Mouse (Mus musculus) liver, embryonic 11.5 days (tissue): ENCODE measurements around the gene Bgn. TPM values are rescaled to one million over a fixed set of nuclear protein-coding genes. Genes with fewer than 3 reads are reported as not detected.

ENCODE experiments used
- ATAC-seq: fragments of 200-750 bp; cut with Nextera tagmentation; replicated peaks from 2 replicates; pipeline ENCODE4 v1.8.0; 2017; ENCODE audit warnings: moderate number of reproducible peaks, mild to moderate bottlenecking, moderate TSS enrichment, moderate library complexity; ENCODE audit not compliant: low FRiP score
- DNase-seq: peaks from one replicate; pipeline ENCODE4 v3.0.0-alpha.2; 2017; ENCODE audit warnings: low spot score
- H3K27ac ChIP-seq: fragments of 300-500 bp; sonication (generic); 2 replicates; pipeline ENCODE4 v1.5.1; 2014; ENCODE audit warnings: mild to moderate bottlenecking, low read depth, low read length, control low read depth
- H3K27me3 ChIP-seq: fragments of 300-500 bp; sonication (generic); replicated peaks from 2 replicates; pipeline ENCODE4 v1.6.1; 2014; ENCODE audit warnings: low read length, mixed read lengths; ENCODE audit not compliant: control insufficient read depth, insufficient read depth
- H3K36me3 ChIP-seq: fragments of 300-500 bp; sonication (generic); 2 replicates; pipeline ENCODE4 v1.6.1; 2014; ENCODE audit warnings: mild to moderate bottlenecking, low read length, moderate library complexity, mixed read lengths; ENCODE audit not compliant: control insufficient read depth, insufficient read depth
- H3K4me1 ChIP-seq: fragments of 300-500 bp; sonication (generic); replicated peaks from 2 replicates; pipeline ENCODE4 v1.6.1; 2014; ENCODE audit warnings: low read length, mixed read lengths; ENCODE audit not compliant: control insufficient read depth, insufficient read depth
- H3K4me2 ChIP-seq: fragments of 300-500 bp; sonication (generic); 2 replicates; pipeline ENCODE4 v1.6.1; 2014; ENCODE audit warnings: mild to moderate bottlenecking, control low read depth, moderate library complexity
- H3K4me3 ChIP-seq: fragments of 300-500 bp; sonication (generic); 2 replicates; pipeline ENCODE4 v1.5.1; 2014; ENCODE audit warnings: low read depth, low read length, control low read depth
- H3K9ac ChIP-seq: fragments of 300-500 bp; sonication (generic); 2 replicates; pipeline ENCODE4 v1.6.1; 2014; ENCODE audit warnings: low read depth, low read length, control low read depth
- H3K9me3 ChIP-seq: fragments of 300-500 bp; sonication (generic); 2 replicates; pipeline ENCODE4 v1.6.1; 2016; ENCODE audit warnings: low read length, inconsistent platforms, mixed read lengths; ENCODE audit not compliant: control insufficient read depth
- WGBS: fragments of 180-500 bp; shearing (Covaris S2); extraction: QIAGEN DNeasy Blood & Tissue Kit; methylation state at CpG from one replicate; pipeline ENCODE4 v1.1.7; 2014; 5-methylcytosine and 5-hydroxymethylcytosine counted together
- polyA plus RNA-seq: library from polyadenylated mRNA; unstranded; fragments of >200 nt; fragmentation: Nextera tagmentation; extraction: Ambion mirVana; gene quantifications from 2 replicates; pipeline ENCODE4 v1.2.1, GENCODE M21; 2014

The Bgn gene
- polyA plus RNA-seq, 1 experiment from 2014 or later = 22.9 TPM

DNA sequence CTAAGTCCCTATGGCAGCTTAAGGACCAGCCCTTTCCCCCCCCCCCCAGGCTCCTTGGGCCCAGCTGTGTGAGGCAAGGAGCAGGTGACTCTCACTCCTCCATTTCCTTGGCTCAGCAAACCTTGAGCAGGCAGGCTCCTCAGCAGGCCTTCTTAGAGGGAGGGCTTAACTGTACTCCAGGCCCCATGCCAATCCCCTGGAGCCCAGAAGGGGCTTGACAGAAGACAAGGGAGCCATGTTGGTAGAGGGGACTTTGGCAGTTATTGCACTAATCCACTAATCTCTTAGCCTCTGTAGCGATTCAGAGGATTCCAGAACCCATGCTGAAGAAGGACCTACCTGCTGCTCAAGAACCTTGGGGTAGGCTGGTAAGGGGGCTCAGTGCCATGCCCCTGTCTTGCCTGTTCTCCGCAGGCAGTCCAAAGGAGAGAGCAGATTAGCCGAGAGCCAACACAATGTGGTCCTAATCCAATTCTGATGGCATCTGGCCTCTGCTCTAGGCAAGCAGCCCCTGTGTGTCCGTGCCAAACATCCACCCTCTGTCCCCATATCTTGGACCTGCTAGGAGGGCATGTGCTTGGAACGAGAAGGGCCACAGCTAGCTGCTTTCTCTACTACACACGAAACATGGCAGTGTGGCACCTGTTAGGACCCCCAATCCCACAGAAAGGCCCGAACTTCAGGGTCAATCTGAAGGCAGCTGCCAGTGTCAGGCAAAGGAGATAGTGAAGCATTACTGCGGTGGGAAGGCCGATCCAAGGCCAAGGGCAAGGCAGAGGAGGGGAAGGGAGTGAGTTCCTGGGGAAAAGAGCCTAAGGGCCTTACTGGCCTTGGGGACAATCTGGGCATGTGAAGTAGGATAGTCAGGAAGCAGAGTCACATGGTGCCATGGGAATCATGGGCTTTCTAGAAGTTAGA lies 42.1 kb downstream of the Bgn start:
- no peak for ATAC-seq
- peaks cover 18% of the 10 kb centered on the region for H3K27me3 ChIP-seq
- no peaks in the 10 kb centered on the region for H3K36me3 ChIP-seq
- no peaks in the 10 kb centered on the region for H3K9me3 ChIP-seq
- no peak overlapping the region for H3K4me3 ChIP-seq
- H3K9ac ChIP-seq = no peak overlapping the region
- 75% methylated on average over 9 of the region's 9 CpGs for WGBS
- H3K27ac ChIP-seq = no peak overlapping the region
- no peaks in the 10 kb centered on the region for H3K4me1 ChIP-seq
- DNase-seq = no peak
- no peak overlapping the region for H3K4me2 ChIP-seq

DNA sequence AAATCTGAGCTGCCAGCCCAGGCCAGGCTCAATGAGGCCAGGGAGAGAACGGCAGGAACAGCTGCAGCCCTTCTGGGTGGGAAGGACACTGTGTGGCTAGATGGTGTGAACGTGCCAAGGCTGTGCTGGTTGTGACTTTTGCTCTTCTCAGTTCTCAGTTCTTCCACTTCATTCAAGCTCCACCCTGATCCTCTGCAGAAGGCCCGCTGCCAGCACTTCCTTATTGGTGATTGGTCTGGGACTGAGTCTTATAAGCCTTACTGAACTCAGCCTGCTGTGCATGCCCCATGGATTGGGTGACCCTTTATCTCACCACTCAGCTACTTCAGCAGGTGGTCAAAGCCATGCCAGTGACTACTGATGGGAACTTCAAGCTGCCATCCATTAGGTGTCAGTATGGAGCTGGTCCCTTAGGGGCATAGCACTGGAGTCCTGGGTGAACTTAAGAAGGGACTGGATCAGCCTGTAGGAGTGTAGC lies 43.0 kb downstream of the Bgn start:
- Histone ChIP-seq H3K27me3 (peaks cover 15% of the 10 kb centered on the region), H3K9me3 (no peaks in the 10 kb centered on the region), H3K4me1 (no peaks in the 10 kb centered on the region), H3K36me3 (no peaks in the 10 kb centered on the region), H3K4me3 (no peak overlapping the region), H3K9ac (no peak overlapping the region), H3K27ac (no peak overlapping the region), H3K4me2 (no peak overlapping the region)
- DNase-seq = no peak
- no peak for ATAC-seq
- WGBS = 34% methylated on average over 3 of the region's 3 CpGs

DNA sequence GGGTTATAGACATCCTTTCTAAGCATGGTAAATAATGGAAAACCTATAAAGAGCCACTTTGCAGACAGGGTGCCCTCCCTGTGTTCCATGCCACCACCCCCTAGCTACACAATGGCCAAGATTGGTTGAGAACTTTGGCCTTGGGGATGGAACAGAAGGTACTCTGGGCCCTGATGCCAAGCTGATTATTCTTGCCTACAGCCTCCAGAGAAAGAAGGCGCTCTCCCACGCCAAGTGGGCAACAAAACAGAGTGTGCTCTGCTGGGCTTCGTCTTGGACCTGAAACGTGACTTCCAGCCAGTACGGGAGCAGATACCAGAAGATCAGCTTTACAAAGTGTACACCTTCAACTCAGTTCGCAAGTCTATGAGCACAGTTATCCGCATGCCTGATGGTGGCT lies 54.5 kb downstream of the Bgn start:
- WGBS = 79% methylated on average over 7 of the region's 7 CpGs
- Histone ChIP-seq H3K9me3 (no peaks in the 10 kb centered on the region), H3K9ac (no peak overlapping the region), H3K27me3 (peaks cover 11% of the 10 kb centered on the region; the same call in 1 of the 2 replicates), H3K4me1 (no peaks in the 10 kb centered on the region), H3K4me3 (no peak overlapping the region), H3K4me2 (no peak overlapping the region), H3K36me3 (no peaks in the 10 kb centered on the region), H3K27ac (no peak overlapping the region)
- no peak for ATAC-seq
- DNase-seq = no peak

DNA sequence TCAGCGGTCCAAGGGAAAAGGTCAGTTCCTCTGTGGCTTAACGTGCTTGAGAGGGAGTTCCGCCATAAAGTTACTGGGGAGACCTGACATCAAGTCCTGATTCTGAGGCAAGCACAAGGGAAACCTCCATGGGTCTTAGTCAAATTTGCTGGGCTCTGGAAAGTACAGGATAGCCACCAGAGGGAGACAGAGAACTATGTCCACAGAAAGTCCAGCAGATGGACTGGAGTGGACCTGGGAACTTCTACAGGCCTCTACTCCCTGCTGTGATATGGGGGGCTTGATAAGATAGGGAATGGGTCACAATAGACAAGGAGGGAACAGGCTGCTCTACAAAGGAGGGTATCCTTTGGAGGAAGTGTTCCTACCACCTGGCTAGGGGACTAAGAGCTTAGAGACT lies 59.9 kb downstream of the Bgn start:
- ATAC-seq (no peak), DNase-seq (no peak)
- no peaks in the 10 kb centered on the region for H3K4me1 ChIP-seq
- no peak overlapping the region for H3K4me3 ChIP-seq
- no peak overlapping the region for H3K4me2 ChIP-seq
- no peak overlapping the region for H3K9ac ChIP-seq
- H3K9me3 ChIP-seq = no peaks in the 10 kb centered on the region
- WGBS = 44% methylated on average over 3 of the region's 3 CpGs
- no peaks in the 10 kb centered on the region for H3K36me3 ChIP-seq
- peaks cover 8% of the 10 kb centered on the region; the same call in 1 of the 2 replicates for H3K27me3 ChIP-seq
- H3K27ac ChIP-seq = no peak overlapping the region

Other genes with a start within 250 kb of the Bgn start
- gene Xlr4c, start 240.5 kb upstream of the Bgn start, polyA plus RNA-seq = 0.53 and 1.2 TPM in 2 replicates
- gene Xlr3c, start 218.2 kb upstream of the Bgn start, polyA plus RNA-seq = not detected in 2 replicates
- gene Xlr5a, start 190.6 kb upstream of the Bgn start, polyA plus RNA-seq = not detected in 2 replicates
- not detected in 2 replicates for gene Xlr5c, start 190.6 kb upstream of the Bgn start, polyA plus RNA-seq
- not detected in 2 replicates for gene Gm45015, start 146.8 kb upstream of the Bgn start, polyA plus RNA-seq
- gene Zfp275, start 141.0 kb upstream of the Bgn start, polyA plus RNA-seq = 8.4 TPM in 2 replicates
- gene Gm18336, start 84.9 kb upstream of the Bgn start, polyA plus RNA-seq = not detected in 2 replicates
- gene Zfp92, start 72.5 kb upstream of the Bgn start, polyA plus RNA-seq = 0.06 TPM in 1 of 2 replicates, not detected in the other
- gene Trex2, start 48.3 kb upstream of the Bgn start, polyA plus RNA-seq = not detected in 2 replicates
- 66.2 and 67.8 TPM in 2 replicates for gene Haus7, start 24.6 kb upstream of the Bgn start, polyA plus RNA-seq
- gene Atp2b3, start 19.5 kb downstream of the Bgn start, polyA plus RNA-seq = 0.09 and 0.10 TPM in 2 replicates
- 20.6 and 30.7 TPM in 2 replicates for gene Dusp9, start 155.8 kb downstream of the Bgn start, polyA plus RNA-seq
- 2.2 and 2.3 TPM in 2 replicates for gene Pnck, start 176.5 kb downstream of the Bgn start, polyA plus RNA-seq
- gene Slc6a8, start 189.5 kb downstream of the Bgn start, polyA plus RNA-seq = 2.2 and 2.4 TPM in 2 replicates
- gene Bcap31, start 232.6 kb downstream of the Bgn start, polyA plus RNA-seq = 258 and 265 TPM in 2 replicates
- gene Abcd1, start 233.0 kb downstream of the Bgn start, polyA plus RNA-seq = 13.0 and 13.3 TPM in 2 replicates